Mouse (Mus musculus): Measurements from ENCODE around the gene Cdk11b. TPM values are rescaled to one million over a fixed set of nuclear protein-coding genes. Genes with fewer than 3 reads are reported as not detected.
"Not testable (repeated sequence)": the region's sequence is repeated elsewhere in the genome, so short reads cannot be mapped to it uniquely, and the experiment has no call there.

Gene Cdk11b
- polyA plus RNA-seq, 1 experiment from 2014 or later: 46.7 TPM

DNA sequence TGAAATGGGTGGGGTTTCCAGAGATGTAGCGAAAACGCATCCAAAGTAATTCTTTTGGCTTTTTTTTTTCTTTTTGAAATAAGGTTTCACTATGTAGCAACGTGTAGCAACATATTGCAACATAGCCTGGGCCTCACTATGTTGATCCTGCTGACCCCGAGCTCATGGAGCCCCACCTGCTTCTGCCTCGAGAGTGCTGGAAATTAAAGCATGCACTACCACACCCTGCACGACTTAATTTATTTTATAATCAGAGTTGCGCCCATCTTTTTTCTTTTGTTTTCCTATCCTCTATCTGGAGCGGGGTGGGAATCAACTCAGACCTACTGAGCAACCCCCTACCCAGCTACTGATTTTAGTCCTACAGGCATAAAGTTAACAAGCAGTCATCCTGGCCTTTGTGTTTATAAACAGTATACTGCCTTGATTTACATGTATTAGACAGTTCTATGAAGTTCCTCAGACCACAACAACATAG, 45.0 kb downstream of the Cdk11b start:
- H3K27ac ChIP-seq (ENCODE audit: low read depth, low read length): no peak overlapping the region
- H3K9ac ChIP-seq (replicated peaks; ENCODE audit: low read depth, low read length): no peak overlapping the region
- H3K27me3 ChIP-seq (ENCODE audit: control insufficient read depth, insufficient read depth, low read length): no peaks in the 10 kb centered on the region
- peak overlapping the region; percentile 93 for H3K4me2 ChIP-seq (ENCODE audit: low read depth, low read length)
- H3K36me3 ChIP-seq (ENCODE audit: control insufficient read depth, insufficient read depth, low read length): no peaks in the 10 kb centered on the region
- ATAC-seq (ENCODE audit: low read depth): peak; percentile 20
- WGBS: under 1% methylated on average over 8 of the region's 8 CpGs
- peak overlapping the region; percentile 88 for H3K4me3 ChIP-seq (ENCODE audit: low read depth, low read length)
- H3K9me3 ChIP-seq (ENCODE audit: control insufficient read depth, low read length): no peaks in the 10 kb centered on the region
- 0 out of 2 replicates have a peak, but pooled peaks cover 4% of the 10 kb centered on the region for H3K4me1 ChIP-seq (ENCODE audit: control insufficient read depth, insufficient read depth, low read length)

DNA sequence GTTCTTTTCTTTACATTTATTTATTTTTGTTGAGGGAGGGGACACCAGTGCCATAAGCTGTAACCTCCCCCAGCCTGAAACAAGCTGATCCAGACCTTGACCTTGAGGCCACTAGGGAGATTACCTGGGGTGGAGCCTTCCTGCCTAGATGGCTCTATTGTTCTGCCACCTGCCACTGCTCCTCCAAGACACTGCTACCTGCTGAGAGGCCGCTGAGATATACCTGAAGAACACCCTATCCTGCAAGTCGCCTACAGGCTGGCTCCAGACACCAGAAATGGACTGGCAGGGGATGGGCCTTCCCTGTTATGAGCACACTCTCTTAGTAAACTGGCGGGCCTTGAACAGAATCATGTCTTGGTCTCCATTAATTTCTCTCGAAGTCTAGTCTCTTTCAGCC, 45.6 kb downstream of the Cdk11b start:
- not testable (repeated sequence) for ATAC-seq (ENCODE audit: low read depth); H3K27me3 ChIP-seq (ENCODE audit: control insufficient read depth, insufficient read depth, low read length); H3K4me1 ChIP-seq (ENCODE audit: control insufficient read depth, insufficient read depth, low read length); H3K36me3 ChIP-seq (ENCODE audit: control insufficient read depth, insufficient read depth, low read length); H3K4me3 ChIP-seq (ENCODE audit: low read depth, low read length); H3K4me2 ChIP-seq (ENCODE audit: low read depth, low read length); H3K27ac ChIP-seq (ENCODE audit: low read depth, low read length); H3K9ac ChIP-seq (replicated peaks; ENCODE audit: low read depth, low read length); H3K9me3 ChIP-seq (ENCODE audit: control insufficient read depth, low read length)
- 64% methylated on average over 4 of the region's 4 CpGs for WGBS

DNA sequence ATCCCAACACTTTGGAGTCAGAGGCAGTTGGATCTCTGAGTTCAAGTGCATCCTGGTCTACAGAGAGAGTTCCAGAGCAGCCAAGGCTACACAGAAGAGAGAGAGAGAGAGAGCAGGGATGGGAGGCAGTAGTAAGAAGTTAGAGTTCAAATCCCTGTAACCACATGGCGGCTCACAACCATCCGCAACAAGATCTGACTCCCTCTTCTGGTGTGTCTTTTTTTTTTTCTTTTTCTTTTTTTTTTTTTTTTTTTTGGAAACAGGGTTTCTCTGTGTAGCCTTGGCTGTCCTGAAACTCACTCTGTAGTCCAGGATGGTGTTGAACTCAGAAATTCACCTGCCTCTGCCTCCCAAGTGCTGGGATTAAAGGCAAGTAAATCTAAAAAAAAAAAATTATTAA, 47.4 kb downstream of the Cdk11b start:
- no peaks in the 10 kb centered on the region for H3K9me3 ChIP-seq (ENCODE audit: control insufficient read depth, low read length)
- H3K27me3 ChIP-seq (ENCODE audit: control insufficient read depth, insufficient read depth, low read length): no peaks in the 10 kb centered on the region
- no peak overlapping the region for H3K9ac ChIP-seq (replicated peaks; ENCODE audit: low read depth, low read length)
- WGBS: 65% methylated on average over 2 of the region's 2 CpGs
- H3K27ac ChIP-seq (ENCODE audit: low read depth, low read length): no peak overlapping the region
- H3K4me2 ChIP-seq (ENCODE audit: low read depth, low read length): no peak overlapping the region
- no peak for ATAC-seq (ENCODE audit: low read depth)
- 0 out of 2 replicates have a peak, but pooled peaks cover 4% of the 10 kb centered on the region for H3K4me1 ChIP-seq (ENCODE audit: control insufficient read depth, insufficient read depth, low read length)
- H3K36me3 ChIP-seq (ENCODE audit: control insufficient read depth, insufficient read depth, low read length): no peaks in the 10 kb centered on the region
- H3K4me3 ChIP-seq (ENCODE audit: low read depth, low read length): no peak overlapping the region

GRCm38 (mm10) chr4:155675991-155676390, 51.3 kb downstream of the Cdk11b start:
- Histone ChIP-seq H3K9me3 (ENCODE audit: control insufficient read depth, low read length) (no peaks in the 10 kb centered on the region), H3K27me3 (ENCODE audit: control insufficient read depth, insufficient read depth, low read length) (no peaks in the 10 kb centered on the region), H3K4me3 (ENCODE audit: low read depth, low read length) (no peak overlapping the region), H3K4me2 (ENCODE audit: low read depth, low read length) (no peak overlapping the region), H3K9ac (replicated peaks; ENCODE audit: low read depth, low read length) (no peak overlapping the region), H3K27ac (ENCODE audit: low read depth, low read length) (no peak overlapping the region), H3K4me1 (ENCODE audit: control insufficient read depth, insufficient read depth, low read length) (no peaks in the 10 kb centered on the region), H3K36me3 (ENCODE audit: control insufficient read depth, insufficient read depth, low read length) (no peaks in the 10 kb centered on the region)
- no peak for ATAC-seq (ENCODE audit: low read depth)
- WGBS: 88% methylated on average over 2 of the region's 2 CpGs

GRCm38 (mm10) chr4:155683670-155684277, 59.1 kb downstream of the Cdk11b start:
- H3K36me3 ChIP-seq (ENCODE audit: control insufficient read depth, insufficient read depth, low read length); H3K9ac ChIP-seq (replicated peaks; ENCODE audit: low read depth, low read length); H3K4me1 ChIP-seq (ENCODE audit: control insufficient read depth, insufficient read depth, low read length); H3K27ac ChIP-seq (ENCODE audit: low read depth, low read length); H3K4me3 ChIP-seq (ENCODE audit: low read depth, low read length); H3K4me2 ChIP-seq (ENCODE audit: low read depth, low read length); H3K9me3 ChIP-seq (ENCODE audit: control insufficient read depth, low read length); ATAC-seq (ENCODE audit: low read depth); H3K27me3 ChIP-seq (ENCODE audit: control insufficient read depth, insufficient read depth, low read length): not testable (repeated sequence)
- 88% methylated on average over 16 of the region's 19 CpGs for WGBS

GRCm38 (mm10) chr4:155687764-155688163, 63.1 kb downstream of the Cdk11b start:
- WGBS: 89% methylated on average over 4 of the region's 4 CpGs
- H3K9ac ChIP-seq (replicated peaks; ENCODE audit: low read depth, low read length); H3K9me3 ChIP-seq (ENCODE audit: control insufficient read depth, low read length); H3K27me3 ChIP-seq (ENCODE audit: control insufficient read depth, insufficient read depth, low read length); H3K4me3 ChIP-seq (ENCODE audit: low read depth, low read length); H3K36me3 ChIP-seq (ENCODE audit: control insufficient read depth, insufficient read depth, low read length); H3K4me2 ChIP-seq (ENCODE audit: low read depth, low read length); H3K27ac ChIP-seq (ENCODE audit: low read depth, low read length); H3K4me1 ChIP-seq (ENCODE audit: control insufficient read depth, insufficient read depth, low read length); ATAC-seq (ENCODE audit: low read depth): not testable (repeated sequence)

DNA sequence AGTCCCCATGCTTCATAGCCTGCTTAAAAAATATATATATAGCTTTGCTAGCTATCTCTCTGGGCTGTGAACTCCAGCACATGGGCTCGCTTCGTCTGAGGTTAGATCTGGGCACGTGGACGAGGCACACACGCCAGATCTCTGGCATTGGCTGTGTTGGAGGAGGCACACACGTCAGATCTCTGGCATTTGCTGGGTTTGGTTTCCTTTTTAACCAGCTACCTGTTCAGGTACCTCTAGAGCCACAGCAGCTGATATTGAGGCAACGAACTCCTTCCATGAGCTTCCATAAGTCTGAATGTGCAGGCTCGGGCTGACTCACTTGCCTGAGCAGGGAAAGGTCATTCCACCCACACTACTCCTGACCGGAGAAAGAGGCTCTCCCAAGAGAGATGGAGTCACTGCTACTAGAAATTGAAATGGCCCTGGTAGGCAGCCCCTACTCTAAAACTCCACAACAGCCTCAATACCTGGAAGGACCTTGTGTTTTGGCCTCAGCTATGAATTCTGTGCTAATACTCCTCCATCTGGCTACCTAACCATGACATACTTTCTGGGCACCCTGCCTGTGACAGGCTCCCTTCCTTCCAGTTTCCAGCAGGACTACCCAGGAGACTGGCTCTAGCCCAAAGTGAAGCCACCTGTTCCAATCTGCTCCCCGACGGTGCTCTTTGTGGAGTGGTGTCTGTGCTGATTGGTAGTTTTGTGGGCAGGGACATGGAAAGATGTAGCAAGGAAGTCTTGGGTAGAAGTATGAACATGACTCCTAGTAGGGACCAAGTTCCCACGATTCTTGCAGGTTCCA, 66.1 kb downstream of the Cdk11b start:
- H3K27me3 ChIP-seq (ENCODE audit: control insufficient read depth, insufficient read depth, low read length): no peaks in the 10 kb centered on the region
- H3K27ac ChIP-seq (ENCODE audit: low read depth, low read length): no peak overlapping the region
- 88% methylated on average over 12 of the region's 12 CpGs for WGBS

GRCm38 (mm10) chr4:155692421-155692820, 67.8 kb downstream of the Cdk11b start:
- Histone ChIP-seq H3K27ac (ENCODE audit: low read depth, low read length) (no peak overlapping the region), H3K9ac (replicated peaks; ENCODE audit: low read depth, low read length) (no peak overlapping the region), H3K4me2 (ENCODE audit: low read depth, low read length) (no peak overlapping the region), H3K27me3 (ENCODE audit: control insufficient read depth, insufficient read depth, low read length) (no peaks in the 10 kb centered on the region), H3K4me3 (ENCODE audit: low read depth, low read length) (no peak overlapping the region), H3K36me3 (ENCODE audit: control insufficient read depth, insufficient read depth, low read length) (no peaks in the 10 kb centered on the region), H3K9me3 (ENCODE audit: control insufficient read depth, low read length) (no peaks in the 10 kb centered on the region), H3K4me1 (ENCODE audit: control insufficient read depth, insufficient read depth, low read length) (peaks cover 14% of the 10 kb centered on the region)
- no peak for ATAC-seq (ENCODE audit: low read depth)
- 96% methylated on average over 3 of the region's 3 CpGs for WGBS

More for the DNA sequence above, 66.1 kb downstream of the Cdk11b start:
- Histone ChIP-seq H3K4me3 (ENCODE audit: low read depth, low read length) (no peak overlapping the region), H3K36me3 (ENCODE audit: control insufficient read depth, insufficient read depth, low read length) (no peaks in the 10 kb centered on the region), H3K4me1 (ENCODE audit: control insufficient read depth, insufficient read depth, low read length) (peaks cover 7% of the 10 kb centered on the region), H3K9ac (replicated peaks; ENCODE audit: low read depth, low read length) (no peak overlapping the region), H3K4me2 (ENCODE audit: low read depth, low read length) (no peak overlapping the region), H3K9me3 (ENCODE audit: control insufficient read depth, low read length) (no peaks in the 10 kb centered on the region)
- ATAC-seq (ENCODE audit: low read depth): no peak

GRCm38 (mm10) chr4:155694111-155694481, 69.4 kb downstream of the Cdk11b start, which contains the start of gene Fndc10:
Gene Fndc10 (plus strand): TSS chr4:155694342.
- WGBS: under 1% methylated on average over 27 of the region's 47 CpGs
- Histone ChIP-seq H3K27me3 (ENCODE audit: control insufficient read depth, insufficient read depth, low read length) (no peaks in the 10 kb centered on the region), H3K9me3 (ENCODE audit: control insufficient read depth, low read length) (no peaks in the 10 kb centered on the region), H3K36me3 (ENCODE audit: control insufficient read depth, insufficient read depth, low read length) (no peaks in the 10 kb centered on the region), H3K27ac (ENCODE audit: low read depth, low read length) (peak within 1 kb of the TSS; percentile 92), H3K4me3 (ENCODE audit: low read depth, low read length) (peak within 1 kb of the TSS; percentile 61), H3K9ac (replicated peaks; ENCODE audit: low read depth, low read length) (peak within 1 kb of the TSS; percentile 88), H3K4me2 (ENCODE audit: low read depth, low read length) (peak within 1 kb of the TSS; percentile 67), H3K4me1 (ENCODE audit: control insufficient read depth, insufficient read depth, low read length) (peaks cover 14% of the 10 kb centered on the region)
- ATAC-seq (ENCODE audit: low read depth): peak; percentile 90
